Mouse (Mus musculus) C2C12 (cell line): ENCODE results near the gene Mkln1. TPM values are rescaled to one million over a fixed set of nuclear protein-coding genes. Genes with fewer than 3 reads are reported as not detected.

Experiments used
- H3K27me3 ChIP-seq: one replicate; pipeline ENCODE4 v1.6.1; 2011; ENCODE audit not compliant: control insufficient read depth, insufficient read depth, insufficient read length
- H3K36me3 ChIP-seq: one replicate; pipeline ENCODE4 v1.6.1; 2011; ENCODE audit not compliant: control insufficient read depth, insufficient read depth
- H3K4me3 ChIP-seq: one replicate; pipeline ENCODE4 v1.5.1; 2011; ENCODE audit warnings: mild to moderate bottlenecking, control low read depth; ENCODE audit not compliant: poor library complexity, insufficient read depth, severe bottlenecking
- H3K79me2 ChIP-seq: one replicate; pipeline ENCODE4 v1.6.1; 2011; ENCODE audit not compliant: control insufficient read depth, insufficient read depth
- H3K79me3 ChIP-seq: one replicate; pipeline ENCODE4 v1.6.1; 2011; ENCODE audit warnings: low read depth, control low read depth
- H3ac ChIP-seq: one replicate; pipeline ENCODE3; 2011; ENCODE audit warnings: low read depth; ENCODE audit not compliant: control insufficient read depth, insufficient read length
- CEBPB ChIP-seq: IDR thresholded peaks from one replicate; pipeline ENCODE4 v1.6.1; 2011; ENCODE audit warnings: low read depth, mild to moderate bottlenecking, control low read depth, moderate library complexity
- CTCF ChIP-seq: IDR thresholded peaks from one replicate; pipeline ENCODE4 v1.5.1; 2011; ENCODE audit not compliant: control insufficient read depth, insufficient read depth, insufficient read length
- FOSL1 ChIP-seq: IDR thresholded peaks from one replicate; pipeline ENCODE4 v1.8.0; 2011; ENCODE audit warnings: mild to moderate bottlenecking, low read length; ENCODE audit not compliant: poor library complexity, insufficient read depth, severe bottlenecking
- MAX ChIP-seq: IDR thresholded peaks from one replicate; pipeline ENCODE4 v1.6.1; 2011; ENCODE audit warnings: mild to moderate bottlenecking, control low read depth
- MYOD1 ChIP-seq: IDR thresholded peaks from one replicate; pipeline ENCODE4 v1.6.1; 2011; ENCODE audit warnings: low read depth; ENCODE audit not compliant: control insufficient read depth, insufficient read length
- MYOG ChIP-seq: IDR thresholded peaks from one replicate; pipeline ENCODE4 v1.6.1; 2011; ENCODE audit not compliant: control insufficient read depth, insufficient read length; ENCODE audit errors: extremely low read depth
- USF1 ChIP-seq: IDR thresholded peaks from one replicate; pipeline ENCODE4 v1.6.1; 2011; ENCODE audit warnings: low read depth, mild to moderate bottlenecking, control low read depth, moderate library complexity
- polyA plus RNA-seq: library from polyadenylated mRNA; unstranded; fragments of >200 nt; fragmentation: generic; extraction: Trizol; gene quantifications from one replicate; pipeline ENCODE4 v1.2.1, GENCODE M21; 2012; ENCODE audit warnings: missing spikeins

Gene Mkln1
- polyA plus RNA-seq, 1 experiment, result 44.9 TPM

- no peaks in the 10 kb centered on the region for H3K79me2 ChIP-seq
- H3K4me3 ChIP-seq, result no peak overlapping the region
- TF ChIP-seq MYOD1, result no peak
- no peak for TF ChIP-seq CTCF
- TF ChIP-seq FOSL1, result no peak
- no peak for TF ChIP-seq USF1
- TF ChIP-seq MAX, result no peak
- TF ChIP-seq MYOG, result no peak
- no peak for TF ChIP-seq CEBPB
- no peak overlapping the region for H3ac ChIP-seq
- H3K27me3 ChIP-seq, result no peaks in the 10 kb centered on the region
- no peaks in the 10 kb centered on the region for H3K36me3 ChIP-seq
- H3K79me3 ChIP-seq, result no peaks in the 10 kb centered on the region
These were observed 30.0 kb upstream of the Mkln1 start for GRCm38 (mm10) chr6:31368559-31368958.

GRCm38 (mm10) chr6:31369875-31370274 is 28.7 kb upstream of the Mkln1 start:
- TF ChIP-seq USF1 (no peak), CTCF (no peak), CEBPB (no peak), MYOG (no peak), FOSL1 (no peak), MAX (no peak), MYOD1 (no peak)
- Histone ChIP-seq H3ac (no peak overlapping the region), H3K36me3 (no peaks in the 10 kb centered on the region), H3K27me3 (no peaks in the 10 kb centered on the region), H3K79me2 (no peaks in the 10 kb centered on the region), H3K79me3 (no peaks in the 10 kb centered on the region), H3K4me3 (no peak overlapping the region)

GRCm38 (mm10) chr6:31370550-31371061 is 27.9 kb upstream of the Mkln1 start:
- Histone ChIP-seq H3K79me2 (no peaks in the 10 kb centered on the region), H3ac (no peak overlapping the region), H3K4me3 (no peak overlapping the region), H3K36me3 (no peaks in the 10 kb centered on the region), H3K27me3 (no peaks in the 10 kb centered on the region), H3K79me3 (no peaks in the 10 kb centered on the region)
- no peak for TF ChIP-seq USF1
- TF ChIP-seq FOSL1, result no peak
- TF ChIP-seq CEBPB, result no peak
- no peak for TF ChIP-seq CTCF
- no peak for TF ChIP-seq MAX
- TF ChIP-seq MYOD1, result no peak
- TF ChIP-seq MYOG, result no peak

- no peak overlapping the region for H3K4me3 ChIP-seq
- H3ac ChIP-seq, result no peak overlapping the region
- H3K79me2 ChIP-seq, result no peaks in the 10 kb centered on the region
- no peaks in the 10 kb centered on the region for H3K27me3 ChIP-seq
- H3K36me3 ChIP-seq, result no peaks in the 10 kb centered on the region
- no peaks in the 10 kb centered on the region for H3K79me3 ChIP-seq
- TF ChIP-seq CTCF (no peak), MYOD1 (no peak), FOSL1 (no peak), CEBPB (no peak)
These were observed 27.4 kb upstream of the Mkln1 start for GRCm38 (mm10) chr6:31371140-31371539.

- Histone ChIP-seq H3ac (no peak overlapping the region), H3K27me3 (no peaks in the 10 kb centered on the region), H3K79me2 (no peaks in the 10 kb centered on the region), H3K4me3 (no peak overlapping the region), H3K36me3 (no peaks in the 10 kb centered on the region), H3K79me3 (no peaks in the 10 kb centered on the region)
- TF ChIP-seq FOSL1, result no peak
- peak; percentile 34 for TF ChIP-seq USF1
These were observed 25.9 kb upstream of the Mkln1 start for GRCm38 (mm10) chr6:31372620-31373019.

- H3K79me2 ChIP-seq, result no peaks in the 10 kb centered on the region
- no peak overlapping the region for H3K4me3 ChIP-seq
- H3K79me3 ChIP-seq, result no peaks in the 10 kb centered on the region
- H3K27me3 ChIP-seq, result no peaks in the 10 kb centered on the region
- H3ac ChIP-seq, result no peak overlapping the region
- TF ChIP-seq MYOD1 (no peak), FOSL1 (no peak), CTCF (no peak), USF1 (no peak), MAX (no peak), CEBPB (no peak), MYOG (no peak)
- no peaks in the 10 kb centered on the region for H3K36me3 ChIP-seq
These were observed 25.4 kb upstream of the Mkln1 start for GRCm38 (mm10) chr6:31373084-31373673.
